Mouse (Mus musculus) mouse trophoblast stem cell (cell line): ENCODE measurements at regions not wholly inside any gene's neighbourhood (a gene's known extent, or its start where the extent isn't known, plus 50 kb on each side); places are given as distances from the start of the nearest gene placed in this dataset.
"Not testable (repeated sequence)": the region's sequence is repeated elsewhere in the genome, so short reads cannot be mapped to it uniquely, and the experiment has no call there.

Source experiments
- in situ Hi-C, 2 experiments: fragments of 300-500 bp; cut with MseI, MboI; formaldehyde crosslinking; loops; 2 replicates in 1 of 2; 3 replicates in 1 of 2; pipeline ENCODE4 v1.15.1; 2025

DNA sequence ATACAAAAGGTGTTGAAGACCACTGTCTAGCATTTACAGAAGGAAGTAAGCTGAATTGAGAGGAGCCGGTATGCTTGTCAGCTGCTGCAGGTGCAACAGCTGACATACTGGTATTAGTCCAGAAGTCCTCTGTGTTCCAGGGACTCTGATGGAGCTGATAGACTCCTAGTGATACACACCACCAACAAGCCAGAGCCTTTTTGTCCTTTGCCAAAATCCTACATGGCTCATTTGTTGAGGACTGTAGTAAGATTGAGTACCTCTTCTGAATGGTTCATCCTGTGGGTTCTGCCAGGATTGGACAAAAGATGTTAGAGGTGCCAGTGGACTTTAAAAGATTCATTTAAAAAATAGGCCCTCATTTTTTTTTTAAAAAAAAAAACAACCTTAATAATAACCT, 129.4 kb upstream of the Tmem185a start:
- in situ Hi-C loops = no loop called here

DNA sequence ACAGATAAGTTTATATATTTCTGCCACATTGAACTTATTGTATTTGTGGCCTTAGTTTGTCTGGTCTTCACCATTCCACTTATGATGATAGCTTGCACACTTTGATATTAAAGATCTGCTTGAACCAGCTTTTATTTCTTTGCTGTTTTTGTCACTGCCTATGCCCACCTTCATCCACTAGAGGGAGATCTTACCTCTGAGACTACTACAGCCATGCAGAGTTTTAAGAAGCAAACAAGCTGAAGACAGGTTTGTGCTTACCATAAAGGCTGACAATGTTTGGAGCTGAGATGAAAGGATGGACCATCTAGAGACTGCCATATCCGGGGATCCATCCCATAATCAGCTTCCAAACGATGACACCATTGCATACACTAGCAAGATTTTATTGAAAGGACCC, 105.4 kb upstream of the Tmem185a start:
- in situ Hi-C loops = not testable (repeated sequence)

- in situ Hi-C loops = no loop called here
Measured at GRCm38 (mm10) chrX:70580171-70580570, 103.2 kb upstream of the Tmem185a start.

- in situ Hi-C loops = loop anchor here in 1 of 2 experiments (10.0 kb wide), 1 partner anchor 189 kb away; the partner anchor contains the start of gene 1110012L19Rik
Measured at GRCm38 (mm10) chrX:70574243-70574642, 97.3 kb upstream of the Tmem185a start.

DNA sequence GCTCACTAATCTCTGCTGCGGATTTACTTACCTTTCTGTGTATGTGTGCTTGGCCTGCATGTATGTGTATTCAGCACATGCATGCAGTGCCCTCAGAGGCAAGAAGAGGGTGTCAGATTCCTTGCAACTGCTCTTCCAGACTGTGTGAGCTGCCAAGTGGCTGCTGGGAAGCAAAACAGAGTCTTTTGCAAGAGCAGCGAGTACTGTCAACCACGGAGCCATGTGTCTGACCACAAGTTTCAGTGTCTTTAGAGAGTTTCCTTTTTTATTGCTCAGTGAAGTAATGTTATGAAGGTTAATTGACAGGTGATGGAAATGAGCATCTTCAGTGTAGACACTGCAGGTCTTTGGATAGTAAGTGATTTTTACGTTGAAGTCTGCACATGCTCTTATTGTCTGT, 93.6 kb upstream of the Tmem185a start:
- in situ Hi-C loops = loop anchor here in 1 of 2 experiments (10.0 kb wide), 1 partner anchor 186 kb away; the partner anchor contains the start of gene 1110012L19Rik

DNA sequence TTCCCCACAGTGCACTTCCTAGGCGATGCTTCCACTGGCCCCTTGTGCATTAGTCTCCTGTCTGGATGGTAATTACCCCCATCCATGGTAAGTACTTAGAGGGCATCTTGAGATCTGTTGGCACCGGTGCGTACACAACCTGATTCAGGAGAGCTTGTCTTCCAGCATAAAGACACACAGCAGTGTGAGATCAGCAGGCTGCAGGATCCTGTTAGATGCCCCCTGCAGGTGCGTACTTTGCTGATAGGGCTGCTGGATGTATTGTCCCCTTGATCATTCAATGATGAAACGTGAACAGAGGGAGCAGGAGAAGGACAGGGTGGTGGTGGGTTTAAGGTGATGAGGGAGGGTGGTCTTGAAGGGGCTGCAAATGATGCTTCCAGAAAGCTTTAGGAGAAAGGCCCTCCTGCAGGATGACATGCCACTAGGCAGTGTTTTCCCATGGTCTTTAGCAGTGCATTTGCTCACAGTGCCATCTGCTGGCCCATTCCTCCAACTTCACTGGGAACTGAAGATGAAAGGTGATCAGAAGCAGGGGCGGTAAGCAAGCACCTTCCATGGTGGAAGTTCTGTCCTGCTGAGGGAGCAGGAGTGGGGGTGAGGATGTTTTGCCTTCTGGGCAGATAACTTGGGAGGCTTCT, 92.5 kb upstream of the Tmem185a start:
- in situ Hi-C loops = loop anchor here (10.0 kb wide), 2 partner anchors 105 to 205 kb away; partner anchors contain the start of gene Ids (in 1 of the 2)
